Mouse (Mus musculus): ENCODE results near the gene Ptprg. TPM values are rescaled to one million over a fixed set of nuclear protein-coding genes. Genes with fewer than 3 reads are reported as not detected.

Gene Ptprg
- polyA plus RNA-seq, 1 experiment = 16.6 TPM

- Histone ChIP-seq H3K27me3 (ENCODE audit: control insufficient read depth, insufficient read depth, insufficient read length) (no peaks in the 10 kb centered on the region), H3ac (ENCODE audit: control insufficient read depth, insufficient read length, low read depth) (no peak overlapping the region), H3K79me3 (ENCODE audit: low read depth) (peaks cover 2% of the 10 kb centered on the region), H3K79me2 (ENCODE audit: control insufficient read depth, insufficient read depth) (no peaks in the 10 kb centered on the region), H3K36me3 (ENCODE audit: control insufficient read depth, insufficient read depth) (no peaks in the 10 kb centered on the region), H3K4me3 (ENCODE audit: insufficient read depth, poor library complexity, severe bottlenecking) (no peak overlapping the region)
- no peak for TF ChIP-seq CTCF (IDR thresholded peaks at IDR 0.05; ENCODE audit: control insufficient read depth, insufficient read depth, insufficient read length)
- TF ChIP-seq MAX (IDR thresholded peaks at IDR 0.05) = no peak
- no peak for TF ChIP-seq CEBPB (IDR thresholded peaks at IDR 0.05; ENCODE audit: low read depth)
- TF ChIP-seq MYOG (IDR thresholded peaks at IDR 0.05; ENCODE audit: control insufficient read depth, extremely low read depth, insufficient read length) = no peak
- TF ChIP-seq FOSL1 (IDR thresholded peaks at IDR 0.05; ENCODE audit: insufficient read depth, low read length, poor library complexity, severe bottlenecking) = no peak
- no peak for TF ChIP-seq USF1 (IDR thresholded peaks at IDR 0.05; ENCODE audit: low read depth)
- TF ChIP-seq MYOD1 (IDR thresholded peaks at IDR 0.05; ENCODE audit: control insufficient read depth, insufficient read length, low read depth) = no peak
These were observed 204.9 kb downstream of the Ptprg start for GRCm38 (mm10) chr14:11758185-11758584.

- Histone ChIP-seq H3K36me3 (ENCODE audit: control insufficient read depth, insufficient read depth) (no peaks in the 10 kb centered on the region), H3K79me3 (ENCODE audit: low read depth) (peaks cover 2% of the 10 kb centered on the region), H3K79me2 (ENCODE audit: control insufficient read depth, insufficient read depth) (no peaks in the 10 kb centered on the region), H3ac (ENCODE audit: control insufficient read depth, insufficient read length, low read depth) (no peak overlapping the region), H3K4me3 (ENCODE audit: insufficient read depth, poor library complexity, severe bottlenecking) (no peak overlapping the region), H3K27me3 (ENCODE audit: control insufficient read depth, insufficient read depth, insufficient read length) (no peaks in the 10 kb centered on the region)
- TF ChIP-seq MAX (IDR thresholded peaks at IDR 0.05) (no peak), USF1 (IDR thresholded peaks at IDR 0.05; ENCODE audit: low read depth) (no peak), MYOD1 (IDR thresholded peaks at IDR 0.05; ENCODE audit: control insufficient read depth, insufficient read length, low read depth) (no peak), CTCF (IDR thresholded peaks at IDR 0.05; ENCODE audit: control insufficient read depth, insufficient read depth, insufficient read length) (no peak), MYOG (IDR thresholded peaks at IDR 0.05; ENCODE audit: control insufficient read depth, extremely low read depth, insufficient read length) (no peak), CEBPB (IDR thresholded peaks at IDR 0.05; ENCODE audit: low read depth) (no peak), FOSL1 (IDR thresholded peaks at IDR 0.05; ENCODE audit: insufficient read depth, low read length, poor library complexity, severe bottlenecking) (no peak)
These were observed 206.0 kb downstream of the Ptprg start for GRCm38 (mm10) chr14:11759356-11759755.

- no peaks in the 10 kb centered on the region for H3K27me3 ChIP-seq (ENCODE audit: control insufficient read depth, insufficient read depth, insufficient read length)
- H3K4me3 ChIP-seq (ENCODE audit: insufficient read depth, poor library complexity, severe bottlenecking) = no peak overlapping the region
These were observed 209.7 kb downstream of the Ptprg start for GRCm38 (mm10) chr14:11762995-11763394.

GRCm38 (mm10) chr14:11772736-11773135 is 219.4 kb downstream of the Ptprg start:
- Histone ChIP-seq H3K79me2 (ENCODE audit: control insufficient read depth, insufficient read depth) (no peaks in the 10 kb centered on the region), H3K27me3 (ENCODE audit: control insufficient read depth, insufficient read depth, insufficient read length) (no peaks in the 10 kb centered on the region), H3K79me3 (ENCODE audit: low read depth) (no peaks in the 10 kb centered on the region), H3K36me3 (ENCODE audit: control insufficient read depth, insufficient read depth) (no peaks in the 10 kb centered on the region), H3ac (ENCODE audit: control insufficient read depth, insufficient read length, low read depth) (no peak overlapping the region), H3K4me3 (ENCODE audit: insufficient read depth, poor library complexity, severe bottlenecking) (no peak overlapping the region)
- TF ChIP-seq CTCF (IDR thresholded peaks at IDR 0.05; ENCODE audit: control insufficient read depth, insufficient read depth, insufficient read length) (no peak), FOSL1 (IDR thresholded peaks at IDR 0.05; ENCODE audit: insufficient read depth, low read length, poor library complexity, severe bottlenecking) (no peak), CEBPB (IDR thresholded peaks at IDR 0.05; ENCODE audit: low read depth) (no peak), MYOD1 (IDR thresholded peaks at IDR 0.05; ENCODE audit: control insufficient read depth, insufficient read length, low read depth) (no peak), USF1 (IDR thresholded peaks at IDR 0.05; ENCODE audit: low read depth) (no peak), MAX (IDR thresholded peaks at IDR 0.05) (no peak), MYOG (IDR thresholded peaks at IDR 0.05; ENCODE audit: control insufficient read depth, extremely low read depth, insufficient read length) (no peak)

More at GRCm38 (mm10) chr14:11762995-11763394, 209.7 kb downstream of the Ptprg start:
- no peaks in the 10 kb centered on the region for H3K79me3 ChIP-seq (ENCODE audit: low read depth)
- H3K79me2 ChIP-seq (ENCODE audit: control insufficient read depth, insufficient read depth) = no peaks in the 10 kb centered on the region
- TF ChIP-seq FOSL1 (IDR thresholded peaks at IDR 0.05; ENCODE audit: insufficient read depth, low read length, poor library complexity, severe bottlenecking) = no peak
- TF ChIP-seq USF1 (IDR thresholded peaks at IDR 0.05; ENCODE audit: low read depth) = no peak
- no peak for TF ChIP-seq MAX (IDR thresholded peaks at IDR 0.05)
- TF ChIP-seq CEBPB (IDR thresholded peaks at IDR 0.05; ENCODE audit: low read depth) = no peak
- no peak overlapping the region for H3ac ChIP-seq (ENCODE audit: control insufficient read depth, insufficient read length, low read depth)
- no peaks in the 10 kb centered on the region for H3K36me3 ChIP-seq (ENCODE audit: control insufficient read depth, insufficient read depth)

GRCm38 (mm10) chr14:11774476-11775037 is 221.2 kb downstream of the Ptprg start:
- Histone ChIP-seq H3K4me3 (ENCODE audit: insufficient read depth, poor library complexity, severe bottlenecking) (no peak overlapping the region), H3K79me3 (ENCODE audit: low read depth) (no peaks in the 10 kb centered on the region), H3K36me3 (ENCODE audit: control insufficient read depth, insufficient read depth) (no peaks in the 10 kb centered on the region), H3K27me3 (ENCODE audit: control insufficient read depth, insufficient read depth, insufficient read length) (no peaks in the 10 kb centered on the region), H3ac (ENCODE audit: control insufficient read depth, insufficient read length, low read depth) (no peak overlapping the region), H3K79me2 (ENCODE audit: control insufficient read depth, insufficient read depth) (no peaks in the 10 kb centered on the region)
- TF ChIP-seq USF1 (IDR thresholded peaks at IDR 0.05; ENCODE audit: low read depth) (no peak), CTCF (IDR thresholded peaks at IDR 0.05; ENCODE audit: control insufficient read depth, insufficient read depth, insufficient read length) (no peak), MYOG (IDR thresholded peaks at IDR 0.05; ENCODE audit: control insufficient read depth, extremely low read depth, insufficient read length) (no peak), CEBPB (IDR thresholded peaks at IDR 0.05; ENCODE audit: low read depth) (no peak), MYOD1 (IDR thresholded peaks at IDR 0.05; ENCODE audit: control insufficient read depth, insufficient read length, low read depth) (no peak), MAX (IDR thresholded peaks at IDR 0.05) (no peak), FOSL1 (IDR thresholded peaks at IDR 0.05; ENCODE audit: insufficient read depth, low read length, poor library complexity, severe bottlenecking) (no peak)

GRCm38 (mm10) chr14:11775204-11775603 is 221.9 kb downstream of the Ptprg start:
- no peak for TF ChIP-seq FOSL1 (IDR thresholded peaks at IDR 0.05; ENCODE audit: insufficient read depth, low read length, poor library complexity, severe bottlenecking)
- TF ChIP-seq CTCF (IDR thresholded peaks at IDR 0.05; ENCODE audit: control insufficient read depth, insufficient read depth, insufficient read length) = no peak
- TF ChIP-seq MYOD1 (IDR thresholded peaks at IDR 0.05; ENCODE audit: control insufficient read depth, insufficient read length, low read depth) = no peak
- no peak for TF ChIP-seq MYOG (IDR thresholded peaks at IDR 0.05; ENCODE audit: control insufficient read depth, extremely low read depth, insufficient read length)
- no peak for TF ChIP-seq MAX (IDR thresholded peaks at IDR 0.05)
- no peak for TF ChIP-seq CEBPB (IDR thresholded peaks at IDR 0.05; ENCODE audit: low read depth)
- TF ChIP-seq USF1 (IDR thresholded peaks at IDR 0.05; ENCODE audit: low read depth) = no peak
- Histone ChIP-seq H3K79me2 (ENCODE audit: control insufficient read depth, insufficient read depth) (no peaks in the 10 kb centered on the region), H3K36me3 (ENCODE audit: control insufficient read depth, insufficient read depth) (no peaks in the 10 kb centered on the region), H3K79me3 (ENCODE audit: low read depth) (no peaks in the 10 kb centered on the region), H3K4me3 (ENCODE audit: insufficient read depth, poor library complexity, severe bottlenecking) (no peak overlapping the region), H3ac (ENCODE audit: control insufficient read depth, insufficient read length, low read depth) (no peak overlapping the region), H3K27me3 (ENCODE audit: control insufficient read depth, insufficient read depth, insufficient read length) (no peaks in the 10 kb centered on the region)

All from C2C12 (cell line).